Mouse (Mus musculus): ENCODE data around the gene Larp1b. TPM values are rescaled to one million over a fixed set of nuclear protein-coding genes. Genes with fewer than 3 reads are reported as not detected.

Larp1b gene
- total RNA-seq (2023) = 10 to 100 TPM; 18.7 to 21.9 TPM

DNA sequence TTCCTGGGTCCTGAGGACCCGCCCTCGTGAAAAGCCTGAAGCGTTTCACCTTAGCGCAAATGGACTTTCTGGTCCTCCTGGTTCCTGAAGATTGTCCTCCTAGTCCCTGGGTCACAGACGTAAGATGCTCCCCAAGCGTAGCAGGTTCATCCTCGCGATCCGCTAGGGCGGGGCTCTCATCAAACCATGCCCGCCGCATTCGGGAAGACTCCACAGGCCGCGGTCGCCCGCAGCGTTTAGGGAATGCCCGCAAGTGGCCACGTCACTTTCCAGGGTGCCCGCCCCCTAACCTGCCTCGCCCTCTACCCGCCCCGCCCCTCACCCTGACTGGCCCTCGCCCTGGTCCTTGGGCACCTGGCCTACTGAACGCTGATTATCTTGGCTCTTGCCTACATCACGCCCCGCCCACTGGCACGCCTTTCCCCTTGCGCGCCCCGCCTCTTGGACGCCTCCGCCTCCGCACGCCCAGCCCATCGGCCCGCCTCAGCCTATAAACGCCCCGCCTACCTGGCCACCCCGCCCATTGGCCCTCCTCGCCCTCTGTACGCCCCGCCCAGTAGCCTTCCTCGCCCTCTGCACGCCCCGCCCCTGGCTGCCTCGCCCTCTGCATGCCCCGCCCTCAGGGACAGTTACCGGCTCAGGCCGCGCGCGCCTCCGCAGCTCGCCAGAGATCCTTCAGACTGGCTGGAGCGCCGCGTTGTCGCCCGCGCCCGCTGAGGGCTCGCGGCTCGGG lies at the start of gene Larp1b:
Gene Larp1b, plus strand, starts transcription at position 659 of the 733 bp plus-strand sequence.

GRCm38 (mm10) chr3:40902443-40902842 lies 47.2 kb upstream of the Larp1b start, which contains the start of gene 1700034I23Rik:
1700034I23Rik (minus strand) TSS chr3:40902543.

GRCm38 (mm10) chr3:41082885-41083789 lies 133.5 kb downstream of the Larp1b start, which contains the start of gene Pgrmc2:
Pgrmc2 (minus strand) TSS chr3:41083046.

Other genes starting within 250 kb of the Larp1b start
- not detected for gene Slc25a31, start 241.0 kb upstream of the Larp1b start, total RNA-seq (2023)
- gene Hspa4l, start 205.3 kb upstream of the Larp1b start, total RNA-seq (2023) = 10 to 100 TPM in 1 of 2 experiments, 1 to 10 TPM in 1; 8.4 to 13.0 TPM
- 10 to 100 TPM; 27.2 to 38.2 TPM for gene Plk4, start 149.8 kb upstream of the Larp1b start, total RNA-seq (2023)
- gene Mfsd8, start 102.9 kb upstream of the Larp1b start, total RNA-seq (2023) = 10 to 100 TPM; 13.9 to 17.2 TPM
- gene Abhd18, start 102.9 kb upstream of the Larp1b start, total RNA-seq (2023) = 10 to 100 TPM in 1 of 2 experiments, 1 to 10 TPM in 1; 7.1 to 11.7 TPM
- not detected for gene 1700034I23Rik, start 47.3 kb upstream of the Larp1b start, total RNA-seq (2023)
- gene Pgrmc2, start 133.2 kb downstream of the Larp1b start, total RNA-seq (2023) = 10 to 100 TPM; 21.6 to 24.0 TPM

All from B cell, adult 67 days (primary cell).